Mouse (Mus musculus): Measurements from ENCODE around the gene Dhx8.

- TF ChIP-seq POLR2A (IDR thresholded peaks at IDR 0.05; ENCODE audit: low read depth, low read length) (no peak), CTCF (IDR thresholded peaks at IDR 0.05; ENCODE audit: extremely low read depth, insufficient read length, insufficient replicate concordance, low read depth, low read length) (no peak)
These were observed 19.9 kb upstream of the Dhx8 start for GRCm38 (mm10) chr11:101712811-101713210.
